Mouse (Mus musculus): ENCODE measurements around the gene Fam102a.

Gene Fam102a

GRCm38 (mm10) chr2:32514335-32514734, 20.8 kb upstream of the Fam102a start:
- no peak for DNase-seq (ENCODE audit: low read depth, low spot score)

- DNase-seq (ENCODE audit: low read depth, low spot score), result no peak
Measured at GRCm38 (mm10) chr2:32517233-32517867, 17.8 kb upstream of the Fam102a start.

- DNase-seq (ENCODE audit: low read depth, low spot score), result no peak
Measured at GRCm38 (mm10) chr2:32520034-32520990, 14.8 kb upstream of the Fam102a start.

GRCm38 (mm10) chr2:32524536-32525031, 10.5 kb upstream of the Fam102a start:
- DNase-seq (ENCODE audit: low read depth, low spot score), result no peak

GRCm38 (mm10) chr2:32525816-32526215, 9.3 kb upstream of the Fam102a start:
- DNase-seq (ENCODE audit: low read depth, low spot score), result no peak

- DNase-seq (ENCODE audit: low read depth, low spot score), result no peak
Measured at GRCm38 (mm10) chr2:32527468-32527966, 7.6 kb upstream of the Fam102a start.

GRCm38 (mm10) chr2:32528326-32528725, 6.8 kb upstream of the Fam102a start:
- DNase-seq (ENCODE audit: low read depth, low spot score), result no peak

GRCm38 (mm10) chr2:32530479-32530878, 4.7 kb upstream of the Fam102a start:
- DNase-seq (ENCODE audit: low read depth, low spot score), result no peak

GRCm38 (mm10) chr2:32533163-32533562, 2.0 kb upstream of the Fam102a start:
- DNase-seq (ENCODE audit: low read depth, low spot score), result no peak

GRCm38 (mm10) chr2:32534061-32534732, 935 bp upstream of the Fam102a start:
- peak; percentile 77 for DNase-seq (ENCODE audit: low read depth, low spot score)

GRCm38 (mm10) chr2:32535501-32535991, 414 bp downstream of the Fam102a start:
- DNase-seq (ENCODE audit: low read depth, low spot score), result no peak

- no peak for DNase-seq (ENCODE audit: low read depth, low spot score)
Measured at GRCm38 (mm10) chr2:32536086-32536633, 1.0 kb downstream of the Fam102a start.

GRCm38 (mm10) chr2:32536634-32537359, 1.7 kb downstream of the Fam102a start:
- DNase-seq (ENCODE audit: low read depth, low spot score), result no peak

GRCm38 (mm10) chr2:32537360-32537905, 2.3 kb downstream of the Fam102a start:
- no peak for DNase-seq (ENCODE audit: low read depth, low spot score)

- no peak for DNase-seq (ENCODE audit: low read depth, low spot score)
Measured at GRCm38 (mm10) chr2:32537941-32538340, 2.8 kb downstream of the Fam102a start.

GRCm38 (mm10) chr2:32538461-32538860, 3.3 kb downstream of the Fam102a start:
- DNase-seq (ENCODE audit: low read depth, low spot score), result no peak

GRCm38 (mm10) chr2:32539452-32539981, 4.4 kb downstream of the Fam102a start:
- no peak for DNase-seq (ENCODE audit: low read depth, low spot score)

- no peak for DNase-seq (ENCODE audit: low read depth, low spot score)
Measured at GRCm38 (mm10) chr2:32541333-32541908, 6.3 kb downstream of the Fam102a start.

GRCm38 (mm10) chr2:32541986-32542573, 6.9 kb downstream of the Fam102a start:
- no peak for DNase-seq (ENCODE audit: low read depth, low spot score)
